ENCODE assay signal across 8 mouse cellular contexts in the genomic region with DNA sequence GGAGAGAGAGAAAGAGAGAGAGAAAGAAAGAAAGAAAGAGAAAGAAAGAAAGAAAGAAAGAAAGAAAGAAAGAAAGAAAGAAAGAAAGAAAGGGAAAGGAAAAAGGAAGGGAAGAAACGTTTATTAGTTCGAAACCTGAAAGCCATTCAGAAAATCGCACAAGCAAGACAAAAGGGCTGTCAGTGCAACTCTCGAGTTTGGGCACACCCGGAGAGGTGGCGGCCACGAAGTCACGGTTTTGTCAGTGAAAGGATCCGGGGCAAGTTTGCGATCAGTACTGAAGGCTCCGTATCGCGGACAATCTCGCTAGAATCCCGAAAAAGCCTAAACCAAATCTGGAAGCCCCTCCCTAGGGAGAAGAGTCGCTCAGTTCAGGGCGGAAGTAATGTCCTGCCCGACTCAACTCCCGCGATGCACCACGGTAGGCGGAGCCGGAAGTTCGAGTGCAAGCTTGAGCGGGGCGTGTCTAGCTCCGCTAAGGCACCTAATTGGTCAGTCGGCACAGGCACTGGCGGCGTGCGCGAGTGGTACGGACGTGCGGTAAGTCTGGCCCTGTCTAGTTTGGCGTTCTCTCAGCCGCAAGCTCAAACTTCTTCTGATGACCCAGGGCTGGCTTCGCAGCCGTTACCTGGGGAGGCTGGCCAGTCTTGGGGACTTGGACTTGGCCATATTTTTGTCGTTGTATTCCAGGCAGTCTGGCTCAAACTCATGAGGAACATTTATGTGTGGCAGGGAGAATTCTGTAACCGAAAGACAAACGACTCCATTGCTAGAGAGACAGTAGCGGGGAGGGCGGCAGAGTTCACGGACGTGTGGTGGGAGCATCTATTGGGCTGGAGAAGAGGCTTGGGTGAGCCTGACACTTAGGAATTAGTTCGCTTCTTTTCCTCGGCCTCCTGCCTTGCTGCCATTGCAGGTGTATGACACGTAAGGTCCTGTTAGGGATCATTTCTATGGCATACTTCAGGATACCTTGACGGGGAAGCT. TPM values are rescaled to one million over a fixed set of nuclear protein-coding genes. Genes with fewer than 3 reads are reported as not detected.
DNase-seq lines count a peak whose midpoint lies in the region; ATAC-seq lines count a peak whose summit lies in the region.

A gene (plus strand): TSS at position 465 of the 987 bp plus-strand sequence.

- no peaks in the 10 kb centered on the region for H3K9me3 ChIP-seq in forebrain, embryonic 14.5 days (replicated peaks; ENCODE audit: control insufficient read depth, low read length)
- no peaks in the 10 kb centered on the region for H3K9me3 ChIP-seq in neural tube, embryonic 15.5 days (replicated peaks)

- H3K27me3 ChIP-seq in forebrain, embryonic 14.5 days (replicated peaks; ENCODE audit: control insufficient read depth, insufficient read depth, low read length): no peaks in the 10 kb centered on the region
- H3K27me3 ChIP-seq in neural tube, embryonic 15.5 days (replicated peaks): no peaks in the 10 kb centered on the region

- H3K27ac ChIP-seq in forebrain, embryonic 14.5 days (ENCODE audit: low read depth, low read length): peak within 1 kb of the TSS; percentile 86
- H3K27ac ChIP-seq in neural tube, embryonic 15.5 days (replicated peaks): peak within 1 kb of the TSS; percentile 87

- peak; percentile 100 for ATAC-seq in forebrain, embryonic 14.5 days
- peak; percentile 100 for ATAC-seq in neural tube, embryonic 15.5 days (ENCODE audit: low FRiP score)

- under 1% methylated on average over 50 of the region's 50 CpGs for whole genome bisulfite sequencing in forebrain, embryonic 14.5 days
- under 1% methylated on average over 50 of the region's 50 CpGs for WGBS in neural tube, embryonic 15.5 days

- peak; percentile 99 for DNase-seq in ES-CJ7 (ENCODE audit: low read depth, low spot score)
- peak; percentile 92 for DNase-seq in cerebellum, adult 11 months
- DNase-seq in forebrain, embryonic 14.5 days (ENCODE audit: low spot score): peak; percentile 100
- peak; percentile 95 to 98 for DNase-seq in heart, postnatal 14 days
- peak; percentile 96 for DNase-seq in layer of hippocampus, adult 11-12 months (ENCODE audit: low spot score)
- peak; percentile 98 to 99 for DNase-seq in lung, adult 18-20 months
- peak; percentile 98 for DNase-seq in testis, postnatal 14 days (ENCODE audit: low spot score)

- peak within 1 kb of the TSS; percentile 61 for H3K4me3 ChIP-seq in forebrain, embryonic 14.5 days (ENCODE audit: low read depth, low read length)
- peak within 1 kb of the TSS; percentile 67 for H3K4me3 ChIP-seq in neural tube, embryonic 15.5 days (replicated peaks)

- peaks cover 4% of the 10 kb centered on the region; the same call in 1 of the 2 replicates for H3K4me1 ChIP-seq in forebrain, embryonic 14.5 days (ENCODE audit: control insufficient read depth, insufficient read depth, low read length)
- H3K4me1 ChIP-seq in neural tube, embryonic 15.5 days: peaks cover 16% of the 10 kb centered on the region

- H3K4me2 ChIP-seq in forebrain, embryonic 14.5 days (ENCODE audit: low read length): peak within 1 kb of the TSS; percentile 85
- peak within 1 kb of the TSS; percentile 86 for H3K4me2 ChIP-seq in neural tube, embryonic 15.5 days

- intact Hi-C loops in heart, postnatal 14 days (cut with DNase I): loop anchor here (2.0 to 5.0 kb wide), 2 partner anchors 44 to 122 kb away; a partner anchor contains a TSS

- no peaks in the 10 kb centered on the region for H3K36me3 ChIP-seq in forebrain, embryonic 14.5 days (ENCODE audit: control insufficient read depth, insufficient read depth, low read length)
- H3K36me3 ChIP-seq in neural tube, embryonic 15.5 days: no peaks in the 10 kb centered on the region

- H3K9ac ChIP-seq in forebrain, embryonic 14.5 days (ENCODE audit: low read length): peak within 1 kb of the TSS; percentile 74
- H3K9ac ChIP-seq in neural tube, embryonic 15.5 days (replicated peaks): peak within 1 kb of the TSS; percentile 77

RNA-seq across cellular contexts. Expression of the gene that starts here (rescaled TPM):
- 27.4 and 29.1 TPM in 2 replicates for polyA plus RNA-seq in forebrain, embryonic 14.5 days (2014; fragmentation: Nextera tagmentation; extraction: Ambion mirVana)
- 1 to 10 TPM; 8.9 to 9.9 TPM for total RNA-seq in heart, postnatal 14 days (2021)
- 28.3 and 29.6 TPM in 2 replicates for polyA plus RNA-seq in neural tube, embryonic 15.5 days (2015; fragmentation: Nextera tagmentation; extraction: Ambion mirVana)

Comparison
In these comparisons a context has a peak if more than half of its experiments do, and no peak if none do; other contexts are left out.
1. Peak in every context shown above with its lines: DNase-seq, ATAC-seq, H3K4me3 ChIP-seq and H3K27ac ChIP-seq.